Mouse (Mus musculus) embryonic facial prominence, embryonic 11.5 days (tissue): ENCODE measurements around the gene Myl9. TPM values are rescaled to one million over a fixed set of nuclear protein-coding genes. Genes with fewer than 3 reads are reported as not detected.
"Not testable (repeated sequence)": the region's sequence is repeated elsewhere in the genome, so short reads cannot be mapped to it uniquely, and the experiment has no call there.

Source experiments
- ATAC-seq: fragments of 200-750 bp; cut with Nextera tagmentation; replicated peaks from 2 replicates; pipeline ENCODE4 v1.8.0; 2017; ENCODE audit warnings: low read depth; ENCODE audit not compliant: insufficient number of reproducible peaks, low FRiP score, low TSS enrichment
- DNase-seq: peaks from one replicate; pipeline ENCODE4 v3.0.0-alpha.2; 2015; ENCODE audit warnings: low spot score
- H3K27ac ChIP-seq: fragments of 300-500 bp; sonication (generic); replicated peaks from 2 replicates; pipeline ENCODE4 v1.5.1; 2014; ENCODE audit warnings: mild to moderate bottlenecking, low read depth, low read length, control low read depth
- H3K27me3 ChIP-seq: fragments of 300-500 bp; sonication (generic); 2 replicates; pipeline ENCODE4 v1.6.1; 2014; ENCODE audit warnings: mild to moderate bottlenecking, low read length, moderate library complexity, mixed read lengths; ENCODE audit not compliant: control insufficient read depth, insufficient read depth
- H3K36me3 ChIP-seq: fragments of 300-500 bp; sonication (generic); replicated peaks from 2 replicates; pipeline ENCODE4 v1.6.1; 2014; ENCODE audit warnings: low read depth, mild to moderate bottlenecking, low read length, moderate library complexity, mixed read lengths; ENCODE audit not compliant: control insufficient read depth, insufficient read depth
- H3K4me1 ChIP-seq: fragments of 300-500 bp; sonication (generic); 2 replicates; pipeline ENCODE4 v1.6.1; 2014; ENCODE audit warnings: low read length, mixed read lengths; ENCODE audit not compliant: control insufficient read depth, insufficient read depth
- H3K4me2 ChIP-seq: fragments of 300-500 bp; sonication (generic); 2 replicates; pipeline ENCODE4 v1.6.1; 2014; ENCODE audit warnings: low read depth, mild to moderate bottlenecking, control low read depth, low read length, moderate library complexity
- H3K4me3 ChIP-seq: fragments of 300-500 bp; sonication (generic); 2 replicates; pipeline ENCODE4 v1.5.1; 2014; ENCODE audit warnings: low read depth, low read length, control low read depth
- H3K9ac ChIP-seq: fragments of 300-500 bp; sonication (generic); replicated peaks from 2 replicates; pipeline ENCODE4 v1.6.1; 2014; ENCODE audit warnings: mild to moderate bottlenecking, control low read depth, low read length
- H3K9me3 ChIP-seq: fragments of 300-500 bp; sonication (generic); replicated peaks from 2 replicates; pipeline ENCODE4 v1.6.1; 2016; ENCODE audit warnings: mild to moderate bottlenecking, low read length, inconsistent platforms, mixed read lengths; ENCODE audit not compliant: control insufficient read depth
- WGBS: fragments of 180-500 bp; shearing (Covaris S2); extraction: QIAGEN DNeasy Blood & Tissue Kit; methylation state at CpG from one replicate; pipeline ENCODE4 v1.1.7; 2014; 5-methylcytosine and 5-hydroxymethylcytosine counted together
- polyA plus RNA-seq: library from polyadenylated mRNA; unstranded; fragments of >200 nt; fragmentation: Nextera tagmentation; extraction: Ambion mirVana; gene quantifications from 2 replicates; pipeline ENCODE4 v1.2.1, GENCODE M21; 2014

The Myl9 gene
- polyA plus RNA-seq, 1 experiment from 2014 or later = 128 TPM

DNA sequence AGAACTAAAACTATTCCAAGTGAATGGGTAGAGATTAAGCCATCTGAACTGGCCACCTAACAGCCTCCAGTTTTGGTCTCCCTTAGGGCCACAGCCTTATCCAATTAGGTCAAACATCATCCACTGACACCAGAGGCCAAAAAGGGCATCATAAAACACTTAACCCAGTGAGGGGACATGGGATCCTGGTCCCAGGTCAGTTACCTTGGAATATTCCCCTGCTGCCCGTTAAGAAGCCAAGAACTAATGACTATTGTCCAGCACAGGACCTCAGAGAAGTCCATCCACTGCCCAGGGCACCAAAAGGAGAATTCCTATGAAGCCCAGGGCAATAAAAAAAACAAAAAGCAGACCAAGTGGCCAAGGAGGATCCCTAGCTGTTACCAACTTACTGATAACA lies 13.6 kb downstream of the Myl9 start:
- no peaks in the 10 kb centered on the region for H3K9me3 ChIP-seq
- no peaks in the 10 kb centered on the region for H3K27me3 ChIP-seq
- no peak overlapping the region for H3K9ac ChIP-seq
- no peaks in the 10 kb centered on the region for H3K36me3 ChIP-seq
- H3K4me2 ChIP-seq = no peak overlapping the region
- no peak for ATAC-seq
- H3K4me1 ChIP-seq = no peaks in the 10 kb centered on the region
- H3K4me3 ChIP-seq = no peak overlapping the region
- DNase-seq = no peak
- 77% methylated on average over 1 of the region's 1 CpGs for WGBS
- no peak overlapping the region for H3K27ac ChIP-seq

- Histone ChIP-seq H3K9me3 (no peaks in the 10 kb centered on the region), H3K4me2 (no peak overlapping the region), H3K27me3 (no peaks in the 10 kb centered on the region), H3K4me3 (no peak overlapping the region), H3K27ac (no peak overlapping the region), H3K36me3 (no peaks in the 10 kb centered on the region), H3K4me1 (no peaks in the 10 kb centered on the region), H3K9ac (no peak overlapping the region)
- ATAC-seq (no peak), DNase-seq (no peak)
- WGBS = 74% methylated on average over 1 of the region's 1 CpGs
Observed at GRCm38 (mm10) chr2:156798516-156798915, 23.3 kb downstream of the Myl9 start.

GRCm38 (mm10) chr2:156801045-156801444 lies 25.8 kb downstream of the Myl9 start:
- Histone ChIP-seq H3K9ac (no peak overlapping the region), H3K4me2 (no peak overlapping the region), H3K9me3 (no peaks in the 10 kb centered on the region), H3K27ac (no peak overlapping the region), H3K4me3 (no peak overlapping the region), H3K36me3 (no peaks in the 10 kb centered on the region), H3K27me3 (no peaks in the 10 kb centered on the region), H3K4me1 (no peaks in the 10 kb centered on the region)
- no peak for DNase-seq
- ATAC-seq = no peak
- 74% methylated on average over 4 of the region's 4 CpGs for WGBS

- ATAC-seq, H3K27ac ChIP-seq, H3K4me1 ChIP-seq, H3K9ac ChIP-seq, DNase-seq, H3K4me2 ChIP-seq, H3K27me3 ChIP-seq, H3K36me3 ChIP-seq, H3K4me3 ChIP-seq, H3K9me3 ChIP-seq: not testable (repeated sequence)
- WGBS = 54% methylated on average over 9 of the region's 9 CpGs
Observed at GRCm38 (mm10) chr2:156802116-156802515, 26.9 kb downstream of the Myl9 start.

GRCm38 (mm10) chr2:156803698-156804372 lies 28.6 kb downstream of the Myl9 start:
- no peaks in the 10 kb centered on the region for H3K27me3 ChIP-seq
- no peak overlapping the region for H3K9ac ChIP-seq
- no peak for DNase-seq
- no peak overlapping the region for H3K4me2 ChIP-seq
- H3K4me1 ChIP-seq = no peaks in the 10 kb centered on the region
- H3K27ac ChIP-seq = no peak overlapping the region
- ATAC-seq = no peak
- 62% methylated on average over 4 of the region's 4 CpGs for WGBS
- H3K4me3 ChIP-seq = no peak overlapping the region
- H3K9me3 ChIP-seq = no peaks in the 10 kb centered on the region
- no peaks in the 10 kb centered on the region for H3K36me3 ChIP-seq

DNA sequence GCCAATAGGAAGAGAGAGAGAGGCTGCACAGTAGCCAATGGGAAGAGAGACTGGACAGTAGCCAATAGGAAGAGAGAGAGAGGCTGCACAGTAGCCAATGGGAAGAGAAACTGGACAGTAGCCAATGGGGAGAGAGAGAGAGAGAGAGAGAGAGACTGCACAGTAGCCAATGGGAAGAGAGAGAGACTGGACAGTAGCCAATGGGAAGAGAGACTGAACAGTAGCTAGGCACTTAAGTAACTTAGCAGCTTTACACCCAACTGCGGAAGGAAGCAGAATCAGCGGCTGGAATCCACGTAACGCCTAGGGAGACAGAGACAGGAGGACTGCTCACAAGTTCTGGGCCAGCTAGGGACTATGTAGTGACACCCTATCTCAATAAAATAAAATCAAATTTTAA lies 29.4 kb downstream of the Myl9 start:
- Histone ChIP-seq H3K4me3 (no peak overlapping the region), H3K36me3 (no peaks in the 10 kb centered on the region), H3K4me1 (no peaks in the 10 kb centered on the region), H3K4me2 (no peak overlapping the region), H3K9ac (no peak overlapping the region), H3K27me3 (no peaks in the 10 kb centered on the region), H3K9me3 (no peaks in the 10 kb centered on the region), H3K27ac (no peak overlapping the region)
- ATAC-seq = no peak
- no peak for DNase-seq
- 91% methylated on average over 4 of the region's 4 CpGs for WGBS

DNA sequence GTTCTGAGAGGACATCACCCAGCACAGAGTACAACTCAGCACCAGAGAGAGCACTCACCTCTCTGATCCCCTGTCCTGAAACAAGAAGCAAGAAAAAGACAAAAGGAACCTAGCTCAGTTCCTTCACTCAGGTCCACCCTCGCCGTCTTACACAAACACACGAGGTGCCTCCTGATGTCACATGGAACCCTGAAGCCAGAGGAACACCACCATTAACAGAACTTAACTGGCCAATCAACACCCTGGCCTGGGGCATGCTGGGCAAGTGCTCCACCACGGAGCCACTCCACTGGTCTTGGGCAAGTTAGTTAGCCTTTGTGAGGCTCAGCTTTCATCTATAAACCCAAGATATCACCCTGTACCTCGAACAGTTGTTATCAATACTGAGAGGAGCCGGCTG lies 31.7 kb downstream of the Myl9 start:
- Histone ChIP-seq H3K4me3 (no peak overlapping the region), H3K36me3 (no peaks in the 10 kb centered on the region), H3K27ac (no peak overlapping the region), H3K27me3 (no peaks in the 10 kb centered on the region), H3K9me3 (no peaks in the 10 kb centered on the region), H3K4me1 (no peaks in the 10 kb centered on the region), H3K9ac (no peak overlapping the region), H3K4me2 (no peak overlapping the region)
- 75% methylated on average over 6 of the region's 6 CpGs for WGBS
- ATAC-seq (no peak), DNase-seq (no peak)

- WGBS = 61% methylated on average over 2 of the region's 2 CpGs
Observed at GRCm38 (mm10) chr2:156809579-156809978, 34.4 kb downstream of the Myl9 start.

More at GRCm38 (mm10) chr2:156809579-156809978, 34.4 kb downstream of the Myl9 start:
- H3K9me3 ChIP-seq = no peaks in the 10 kb centered on the region
- DNase-seq = peak; percentile 91
- H3K4me1 ChIP-seq = no peaks in the 10 kb centered on the region
- H3K9ac ChIP-seq = peak overlapping the region; percentile 34; the same call in 1 of the 2 replicates
- no peaks in the 10 kb centered on the region for H3K27me3 ChIP-seq
- H3K4me3 ChIP-seq = no peak overlapping the region
- no peak overlapping the region for H3K27ac ChIP-seq
- ATAC-seq = no peak
- H3K36me3 ChIP-seq = no peaks in the 10 kb centered on the region
- no peak overlapping the region for H3K4me2 ChIP-seq
